Mouse (Mus musculus) neural tube, embryonic 15.5 days (tissue): ENCODE measurements at regions not wholly inside any gene's neighbourhood (a gene's known extent, or its start where the extent isn't known, plus 50 kb on each side); places are given as distances from the start of the nearest gene placed in this dataset.

ENCODE experiments used
- ATAC-seq: fragments of 200-750 bp; cut with Nextera tagmentation; 2 replicates; pipeline ENCODE4 v1.8.0; 2017; ENCODE audit warnings: mild to moderate bottlenecking, moderate TSS enrichment, moderate library complexity; ENCODE audit not compliant: low FRiP score
- H3K27ac ChIP-seq: fragments of 300-500 bp; sonication (generic); replicated peaks from 2 replicates; pipeline ENCODE4 v1.5.1; 2015; ENCODE audit warnings: mild to moderate bottlenecking, inconsistent platforms
- H3K27me3 ChIP-seq: fragments of 300-500 bp; sonication (generic); replicated peaks from 2 replicates; pipeline ENCODE4 v1.6.1; 2015; ENCODE audit warnings: inconsistent platforms
- H3K36me3 ChIP-seq: fragments of 300-500 bp; sonication (generic); 2 replicates; pipeline ENCODE4 v1.6.1; 2015; ENCODE audit warnings: inconsistent platforms
- H3K4me1 ChIP-seq: fragments of 300-500 bp; sonication (generic); 2 replicates; pipeline ENCODE4 v1.6.1; 2015; ENCODE audit warnings: inconsistent platforms
- H3K4me2 ChIP-seq: fragments of 300-500 bp; sonication (generic); 2 replicates; pipeline ENCODE4 v1.6.1; 2015; ENCODE audit warnings: inconsistent platforms, mild to moderate bottlenecking, moderate library complexity
- H3K4me3 ChIP-seq: fragments of 300-500 bp; sonication (generic); replicated peaks from 2 replicates; pipeline ENCODE4 v1.5.1; 2015; ENCODE audit warnings: mild to moderate bottlenecking, inconsistent platforms
- H3K9ac ChIP-seq: fragments of 300-500 bp; sonication (generic); replicated peaks from 2 replicates; pipeline ENCODE4 v1.6.1; 2015; ENCODE audit warnings: mild to moderate bottlenecking, inconsistent platforms
- H3K9me3 ChIP-seq: fragments of 300-500 bp; sonication (generic); replicated peaks from 2 replicates; pipeline ENCODE4 v1.6.1; 2016; ENCODE audit warnings: inconsistent platforms
- WGBS: fragments of 180-500 bp; shearing (Covaris S2); methylation state at CpG from one replicate; pipeline ENCODE4 v1.1.7; 2015; ENCODE audit warnings: mixed read lengths; 5-methylcytosine and 5-hydroxymethylcytosine counted together

DNA sequence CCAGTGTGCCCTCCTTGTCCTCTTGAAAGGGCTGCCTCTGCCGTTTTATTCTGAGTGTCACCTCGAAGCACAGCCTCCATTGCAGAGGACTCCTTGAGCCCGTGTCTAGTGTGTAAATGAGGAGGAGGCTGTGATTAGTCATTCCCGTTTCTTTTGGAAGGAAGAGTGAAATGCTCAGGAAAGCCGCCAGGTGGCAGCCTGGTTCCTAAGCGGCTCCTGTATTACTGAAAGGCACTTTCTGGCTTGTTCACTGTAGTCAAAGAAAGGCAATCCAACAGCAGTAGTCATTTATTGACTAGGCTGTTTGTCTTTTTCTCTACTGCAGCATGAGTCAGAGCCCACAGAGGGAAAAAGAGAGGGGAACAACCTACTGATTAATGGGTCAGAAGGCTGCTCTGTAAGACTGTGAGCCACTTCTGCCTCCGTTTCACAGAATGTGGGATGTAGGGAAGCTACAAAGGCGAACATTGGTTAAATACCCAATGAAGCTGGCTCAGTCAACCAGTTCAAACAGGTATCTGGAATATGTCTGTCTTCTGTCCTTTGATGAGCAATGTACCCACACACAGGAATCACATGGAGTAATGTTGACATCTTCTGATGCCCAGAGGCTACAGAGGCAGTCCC is 103.2 kb upstream of the Cwc22 start:
- Histone ChIP-seq H3K4me2 (peak overlapping the region; percentile 59), H3K4me1 (peaks cover 13% of the 10 kb centered on the region), H3K27ac (peak overlapping the region; percentile 58), H3K27me3 (no peaks in the 10 kb centered on the region), H3K9ac (no peak overlapping the region; the same call in 1 of the 2 replicates), H3K9me3 (no peaks in the 10 kb centered on the region), H3K4me3 (peak overlapping the region; percentile 30), H3K36me3 (no peaks in the 10 kb centered on the region)
- 12% methylated on average over 8 of the region's 8 CpGs for WGBS
- ATAC-seq: peak; percentile 84

DNA sequence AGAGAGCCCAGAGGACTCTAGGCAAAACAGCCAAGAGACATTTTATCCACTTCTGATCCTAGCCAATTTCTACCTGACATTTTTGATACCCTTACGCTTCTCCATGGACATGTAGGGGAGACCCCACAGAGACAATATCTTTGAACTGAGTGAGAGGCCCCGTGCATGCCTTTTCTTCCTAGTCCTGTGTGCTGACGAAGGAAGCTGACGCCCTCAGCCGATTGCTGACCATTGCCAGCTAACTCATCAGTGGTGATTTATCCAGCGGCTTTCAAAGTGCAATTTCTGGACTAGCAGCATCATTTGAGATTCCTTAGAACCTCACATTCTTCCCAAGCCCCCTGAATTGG is 102.5 kb upstream of the Cwc22 start:
- no peaks in the 10 kb centered on the region for H3K36me3 ChIP-seq
- peak overlapping the region; percentile 58 for H3K27ac ChIP-seq
- 52% methylated on average over 6 of the region's 6 CpGs for WGBS
- peak overlapping the region; percentile 59 for H3K4me2 ChIP-seq
- H3K4me3 ChIP-seq: peak overlapping the region; percentile 30
- H3K27me3 ChIP-seq: no peaks in the 10 kb centered on the region
- peaks cover 13% of the 10 kb centered on the region for H3K4me1 ChIP-seq
- no peak overlapping the region; the same call in 1 of the 2 replicates for H3K9ac ChIP-seq
- ATAC-seq: peak; percentile 67
- no peaks in the 10 kb centered on the region for H3K9me3 ChIP-seq

DNA sequence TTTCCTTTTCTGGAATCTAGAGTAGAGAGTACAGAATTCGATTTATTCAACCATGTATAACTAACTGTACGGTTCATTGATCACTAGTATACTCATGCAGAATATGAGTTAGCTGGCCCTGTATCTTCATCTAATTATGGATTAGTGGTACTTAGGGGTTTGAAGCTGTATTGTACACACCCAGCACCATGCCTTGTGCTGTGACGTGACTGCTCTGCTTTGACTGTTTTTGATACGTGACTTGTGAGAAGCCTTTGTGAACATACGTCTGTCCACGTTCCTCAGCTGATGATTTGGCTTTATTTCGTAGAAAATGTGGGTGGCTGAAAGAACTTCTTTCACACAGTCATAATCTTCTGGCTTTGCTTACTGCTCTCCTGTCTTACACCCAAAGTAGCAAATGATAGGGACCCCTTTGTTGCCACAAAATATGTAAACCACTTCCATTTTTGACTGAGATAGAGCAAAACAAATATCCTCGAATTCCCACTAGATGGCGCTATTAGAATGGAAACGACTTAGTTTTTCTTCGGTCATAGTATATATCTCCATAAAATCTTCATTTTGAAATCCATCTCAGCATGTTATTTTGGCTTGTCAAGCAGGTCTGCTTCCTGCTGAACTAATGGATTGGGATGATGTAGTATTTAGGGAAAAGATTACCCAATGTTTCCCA is 102.0 kb upstream of the Cwc22 start:
- Histone ChIP-seq H3K4me3 (peak overlapping the region; percentile 30), H3K9ac (no peak overlapping the region), H3K27me3 (no peaks in the 10 kb centered on the region), H3K4me1 (peaks cover 13% of the 10 kb centered on the region), H3K36me3 (no peaks in the 10 kb centered on the region), H3K9me3 (no peaks in the 10 kb centered on the region), H3K4me2 (peak overlapping the region; percentile 59), H3K27ac (peak overlapping the region; percentile 58)
- ATAC-seq: peak; percentile 72
- 41% methylated on average over 11 of the region's 11 CpGs for WGBS

DNA sequence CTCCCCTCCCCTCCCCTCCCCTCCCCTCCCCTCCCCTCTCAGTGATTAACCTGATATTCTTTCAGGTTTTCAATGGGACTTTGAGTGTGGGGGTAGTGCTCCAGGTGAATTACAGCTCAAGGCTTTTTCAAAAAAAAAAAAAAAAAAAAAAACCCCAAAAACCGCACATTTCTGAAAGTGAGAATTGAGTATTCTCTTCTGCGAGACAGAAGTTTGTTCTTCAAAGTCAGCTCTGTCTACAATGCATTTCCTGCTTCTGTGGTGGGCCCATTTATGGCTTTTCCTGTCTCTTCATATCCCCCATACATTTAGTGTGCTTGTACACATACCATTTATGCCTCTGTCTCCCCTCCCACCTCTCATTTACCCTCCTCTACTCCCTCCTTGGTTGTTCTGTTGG is 81.1 kb upstream of the Cwc22 start:
- no peaks in the 10 kb centered on the region for H3K27me3 ChIP-seq
- no peak overlapping the region for H3K4me2 ChIP-seq
- no peaks in the 10 kb centered on the region for H3K9me3 ChIP-seq
- no peak overlapping the region for H3K4me3 ChIP-seq
- no peaks in the 10 kb centered on the region for H3K4me1 ChIP-seq
- no peaks in the 10 kb centered on the region for H3K36me3 ChIP-seq
- no peak overlapping the region for H3K27ac ChIP-seq
- 75% methylated on average over 2 of the region's 2 CpGs for WGBS
- no peak for ATAC-seq
- no peak overlapping the region for H3K9ac ChIP-seq

DNA sequence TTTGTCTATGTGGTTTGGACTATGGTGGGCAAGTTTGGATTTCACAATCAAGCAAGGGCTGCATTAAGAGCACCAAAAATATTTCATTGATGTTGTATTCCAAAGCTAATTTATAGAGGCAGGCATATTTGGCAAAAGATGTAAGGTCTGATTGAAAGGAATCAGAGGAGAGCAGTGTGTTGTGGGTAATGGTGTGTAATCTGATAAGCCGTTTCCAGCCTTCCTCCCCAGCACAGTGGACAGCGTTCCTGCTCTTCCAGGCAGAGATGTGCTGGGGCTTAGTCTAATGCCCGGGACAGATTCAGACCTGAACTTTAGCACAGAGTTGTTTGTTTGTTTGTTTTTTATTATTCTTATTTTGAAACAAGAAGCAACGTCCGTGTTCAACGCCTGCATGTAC is 80.6 kb upstream of the Cwc22 start:
- WGBS: 67% methylated on average over 6 of the region's 6 CpGs
- no peak overlapping the region for H3K27ac ChIP-seq
- H3K36me3 ChIP-seq: no peaks in the 10 kb centered on the region
- no peak overlapping the region for H3K4me3 ChIP-seq
- no peak for ATAC-seq
- H3K4me2 ChIP-seq: no peak overlapping the region
- no peaks in the 10 kb centered on the region for H3K9me3 ChIP-seq
- H3K27me3 ChIP-seq: no peaks in the 10 kb centered on the region
- no peaks in the 10 kb centered on the region for H3K4me1 ChIP-seq
- no peak overlapping the region for H3K9ac ChIP-seq

DNA sequence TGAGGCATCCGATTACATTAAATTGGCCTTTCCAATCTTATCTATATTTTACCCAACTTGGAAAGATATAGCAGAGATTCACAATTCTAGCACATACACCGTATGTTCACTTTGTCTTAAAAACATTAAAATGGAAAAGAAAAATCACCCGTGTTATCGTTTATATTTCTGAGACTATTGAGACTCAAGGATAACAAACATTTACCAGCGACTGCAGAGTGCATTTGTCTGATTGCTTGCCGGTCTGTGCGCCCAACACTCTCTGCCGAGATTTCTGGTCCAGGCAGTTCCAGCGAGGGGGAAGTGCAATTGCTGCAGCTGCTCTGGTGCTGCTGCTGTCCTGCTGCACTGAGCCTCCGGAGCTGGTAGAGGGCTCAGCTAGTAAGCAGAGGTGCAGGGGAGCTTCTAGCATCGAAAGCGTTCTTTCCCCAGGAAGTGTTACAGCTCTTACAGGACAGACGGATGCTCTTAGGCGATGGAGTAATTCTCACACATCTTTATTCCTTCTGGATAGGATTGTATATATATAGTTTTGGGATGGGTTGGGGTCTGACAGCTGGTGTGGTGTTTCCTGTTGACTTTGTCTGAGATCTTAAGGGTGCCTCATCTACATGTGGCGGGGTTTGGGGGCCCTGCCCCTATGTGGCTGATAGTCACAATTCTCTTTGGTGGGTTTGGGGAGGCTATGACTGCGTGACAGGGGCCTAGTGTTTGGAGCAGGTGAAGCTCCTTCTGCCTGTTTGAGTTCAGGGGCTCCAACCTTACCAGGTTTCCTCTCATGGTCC is 79.7 kb upstream of the Cwc22 start:
- H3K36me3 ChIP-seq: no peaks in the 10 kb centered on the region
- no peaks in the 10 kb centered on the region for H3K27me3 ChIP-seq
- no peak overlapping the region for H3K27ac ChIP-seq
- no peaks in the 10 kb centered on the region for H3K9me3 ChIP-seq
- H3K4me2 ChIP-seq: no peak overlapping the region
- ATAC-seq: no peak
- WGBS: 73% methylated on average over 16 of the region's 16 CpGs
- H3K4me1 ChIP-seq: no peaks in the 10 kb centered on the region
- H3K9ac ChIP-seq: no peak overlapping the region
- H3K4me3 ChIP-seq: no peak overlapping the region

DNA sequence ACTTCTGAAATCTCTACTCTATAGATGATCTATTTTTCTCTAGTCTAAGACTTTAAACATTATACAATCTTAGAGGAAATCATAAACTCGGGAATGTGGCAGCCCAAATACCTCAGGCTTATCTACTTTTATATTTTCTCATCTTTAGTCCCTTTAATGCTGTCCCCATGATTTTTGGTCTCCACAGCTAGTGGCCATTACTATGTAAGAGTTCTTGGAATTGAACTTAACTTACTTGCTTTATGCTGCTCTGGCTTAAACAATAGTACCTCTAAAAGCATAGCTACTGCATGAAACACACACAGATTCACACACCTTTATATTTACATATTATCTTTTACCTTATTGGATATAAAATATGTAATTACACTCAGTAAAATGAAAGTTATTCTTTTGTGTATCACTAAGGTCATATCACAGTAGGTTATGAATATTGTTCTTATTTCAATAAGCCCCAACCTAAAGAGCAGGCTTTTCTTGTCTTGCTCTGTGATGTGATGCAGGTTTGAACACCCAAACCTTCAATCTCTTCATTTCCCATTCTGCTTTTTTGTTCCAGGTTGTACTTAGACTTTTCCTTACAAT is 78.9 kb upstream of the Cwc22 start:
- H3K9ac ChIP-seq: no peak overlapping the region
- H3K27ac ChIP-seq: no peak overlapping the region
- H3K4me1 ChIP-seq: no peaks in the 10 kb centered on the region
- no peaks in the 10 kb centered on the region for H3K9me3 ChIP-seq
- ATAC-seq: no peak
- H3K36me3 ChIP-seq: no peaks in the 10 kb centered on the region
- WGBS: 78% methylated on average over 1 of the region's 1 CpGs
- H3K4me2 ChIP-seq: no peak overlapping the region
- no peak overlapping the region for H3K4me3 ChIP-seq
- H3K27me3 ChIP-seq: no peaks in the 10 kb centered on the region

DNA sequence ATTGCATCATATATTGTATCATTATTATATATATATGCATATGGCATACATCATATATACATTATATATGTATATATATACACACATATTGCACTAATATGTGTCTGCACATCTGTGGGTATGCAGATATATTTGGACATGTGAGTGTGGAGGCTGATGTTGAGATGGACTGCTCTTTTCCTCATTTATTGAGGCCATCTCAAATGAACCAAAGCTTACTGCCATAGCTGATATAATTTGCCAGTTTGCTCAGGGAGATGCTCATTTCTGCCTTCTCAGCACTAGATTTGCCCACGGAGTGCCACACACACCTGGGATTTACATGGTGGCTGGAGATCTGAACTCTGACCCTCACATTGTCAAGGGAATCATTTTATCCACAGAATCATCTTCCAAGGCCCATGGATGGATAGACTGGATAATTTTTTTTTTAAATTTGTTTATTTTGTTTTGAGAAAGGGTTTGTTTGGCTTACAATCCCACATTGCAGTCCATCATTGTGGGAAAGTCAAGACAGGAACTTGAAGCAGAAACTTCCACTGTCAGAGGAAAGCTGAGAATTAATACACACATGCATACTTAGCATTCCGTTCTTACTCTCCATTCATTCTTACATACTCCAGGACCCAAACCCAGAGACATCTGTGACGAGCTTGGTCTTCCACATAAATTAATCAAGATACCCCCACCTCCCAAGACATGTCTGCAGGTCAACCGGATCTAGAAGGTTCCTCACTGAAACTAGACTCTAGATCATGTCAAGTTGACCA is 77.9 kb upstream of the Cwc22 start:
- no peak for ATAC-seq
- H3K4me3 ChIP-seq: no peak overlapping the region
- H3K36me3 ChIP-seq: no peaks in the 10 kb centered on the region
- H3K4me2 ChIP-seq: no peak overlapping the region
- 75% methylated on average over 4 of the region's 4 CpGs for WGBS
- H3K27ac ChIP-seq: no peak overlapping the region
- H3K9ac ChIP-seq: no peak overlapping the region
- no peaks in the 10 kb centered on the region for H3K4me1 ChIP-seq
- no peaks in the 10 kb centered on the region for H3K9me3 ChIP-seq
- H3K27me3 ChIP-seq: no peaks in the 10 kb centered on the region

DNA sequence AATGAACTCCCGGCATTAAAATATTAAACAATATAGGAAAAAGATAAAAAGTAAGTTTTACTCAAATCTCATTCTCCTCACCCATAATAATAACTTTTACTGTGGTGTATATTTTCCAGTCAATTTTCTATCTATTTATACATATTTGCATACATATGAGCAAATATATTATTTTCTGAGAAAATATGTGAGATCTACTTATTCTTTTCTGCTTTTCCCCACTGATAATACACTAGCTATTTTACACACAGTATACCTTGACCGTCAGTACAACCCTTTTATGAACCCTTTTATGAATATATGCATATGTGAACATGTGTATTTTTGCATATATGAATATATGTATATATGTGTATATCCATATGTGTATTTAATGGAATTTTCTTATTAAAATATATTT is 77.2 kb upstream of the Cwc22 start:
- Histone ChIP-seq H3K27ac (no peak overlapping the region), H3K4me2 (no peak overlapping the region), H3K4me3 (no peak overlapping the region), H3K27me3 (no peaks in the 10 kb centered on the region), H3K36me3 (no peaks in the 10 kb centered on the region), H3K4me1 (no peaks in the 10 kb centered on the region), H3K9me3 (no peaks in the 10 kb centered on the region), H3K9ac (no peak overlapping the region)
- 81% methylated on average over 2 of the region's 2 CpGs for WGBS
- ATAC-seq: no peak

DNA sequence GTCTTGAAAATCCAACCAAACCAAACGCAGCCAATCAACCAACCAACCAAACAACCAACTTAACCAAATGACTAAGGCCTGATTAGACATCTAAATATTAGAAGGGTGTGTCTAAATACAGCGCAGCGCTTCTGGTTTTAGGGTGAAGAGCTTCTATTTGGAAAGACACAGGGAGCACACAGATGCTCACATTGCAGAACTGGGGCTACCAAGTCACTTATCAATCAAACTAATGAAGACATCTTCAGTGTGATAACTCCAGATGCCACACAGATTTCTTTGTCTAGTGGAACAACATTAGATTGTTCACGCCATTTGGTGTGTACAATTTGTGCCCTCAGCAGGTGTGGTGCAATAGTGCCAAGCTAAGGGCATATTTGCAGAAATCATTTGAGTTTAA is 76.6 kb upstream of the Cwc22 start:
- no peaks in the 10 kb centered on the region for H3K27me3 ChIP-seq
- no peak overlapping the region for H3K27ac ChIP-seq
- H3K9ac ChIP-seq: no peak overlapping the region
- H3K4me1 ChIP-seq: no peaks in the 10 kb centered on the region
- no peaks in the 10 kb centered on the region for H3K9me3 ChIP-seq
- H3K4me3 ChIP-seq: no peak overlapping the region
- H3K4me2 ChIP-seq: no peak overlapping the region
- H3K36me3 ChIP-seq: no peaks in the 10 kb centered on the region
- ATAC-seq: no peak
- WGBS: 86% methylated on average over 4 of the region's 4 CpGs

DNA sequence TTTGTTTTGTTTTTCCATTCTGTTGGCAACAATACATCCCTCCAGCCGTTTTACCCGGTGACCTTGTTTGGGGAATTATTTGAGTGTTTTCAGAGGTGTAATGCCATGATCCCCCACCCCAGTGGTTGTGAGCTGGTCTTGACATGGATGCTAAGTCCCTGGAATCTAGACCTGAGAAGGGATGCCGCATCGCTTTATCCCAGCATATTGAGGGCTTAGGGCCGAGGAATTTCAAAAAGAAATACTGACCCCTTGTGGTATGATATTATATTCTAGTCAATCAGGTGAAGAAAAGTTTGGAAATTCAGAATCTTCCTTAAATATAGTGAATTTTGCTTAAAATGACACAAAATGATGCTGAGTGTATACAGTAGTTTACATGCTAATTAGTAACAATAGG is 75.7 kb upstream of the Cwc22 start:
- H3K4me3 ChIP-seq: no peak overlapping the region
- H3K4me2 ChIP-seq: no peak overlapping the region
- peak; percentile 69; the same call in 1 of the 2 replicates for ATAC-seq
- no peak overlapping the region for H3K27ac ChIP-seq
- no peak overlapping the region for H3K9ac ChIP-seq
- no peaks in the 10 kb centered on the region for H3K36me3 ChIP-seq
- no peaks in the 10 kb centered on the region for H3K9me3 ChIP-seq
- H3K27me3 ChIP-seq: no peaks in the 10 kb centered on the region
- H3K4me1 ChIP-seq: no peaks in the 10 kb centered on the region
- 33% methylated on average over 5 of the region's 5 CpGs for WGBS
